Mouse (Mus musculus) telencephalon, adult 2 months (tissue): ENCODE measurements around the gene Magi1.

Experiments used
- DNase-seq: peaks from one replicate; pipeline ENCODE4 v3.0.0-alpha.2; 2011; ENCODE audit warnings: low read depth, low spot score

The Magi1 gene

DNA sequence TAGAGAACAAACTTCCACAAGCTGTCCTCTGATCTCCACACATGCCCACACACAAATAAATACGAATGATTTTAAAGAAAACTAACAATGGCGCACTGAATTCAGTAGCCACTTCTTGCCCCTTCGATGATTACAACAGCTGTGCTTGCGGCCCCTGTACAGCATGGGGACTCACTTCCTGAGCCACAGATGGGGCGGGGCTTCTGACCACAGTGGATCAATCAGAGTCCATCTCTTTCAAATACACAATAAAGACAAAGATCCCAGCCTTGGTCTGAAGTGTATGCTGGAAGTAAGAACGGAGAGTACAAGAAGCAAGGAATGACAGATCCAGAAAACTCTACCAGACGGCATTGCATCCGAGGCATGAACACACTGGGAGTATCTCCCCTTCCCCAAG is 120.8 kb downstream of the Magi1 start:
- no peak for DNase-seq

DNA sequence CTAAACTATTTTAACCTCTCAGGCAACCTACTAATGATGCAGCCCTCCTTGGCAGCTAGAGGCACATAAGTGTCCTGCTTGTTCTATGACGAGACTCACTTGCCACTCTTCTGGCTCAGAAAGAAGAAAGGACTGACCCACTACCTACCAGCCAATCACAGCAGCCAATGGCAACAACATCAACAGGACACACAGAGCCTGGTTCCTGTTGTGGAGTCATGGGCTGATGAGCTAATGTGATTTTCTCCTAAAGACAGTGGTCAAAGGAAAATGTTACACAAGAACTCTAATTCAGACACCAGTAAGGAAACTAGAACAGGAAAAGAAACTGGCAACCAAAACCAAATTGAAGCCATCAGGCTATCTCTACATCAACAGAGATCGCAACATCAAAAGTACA is 124.5 kb downstream of the Magi1 start:
- DNase-seq, result peak; percentile 49

DNA sequence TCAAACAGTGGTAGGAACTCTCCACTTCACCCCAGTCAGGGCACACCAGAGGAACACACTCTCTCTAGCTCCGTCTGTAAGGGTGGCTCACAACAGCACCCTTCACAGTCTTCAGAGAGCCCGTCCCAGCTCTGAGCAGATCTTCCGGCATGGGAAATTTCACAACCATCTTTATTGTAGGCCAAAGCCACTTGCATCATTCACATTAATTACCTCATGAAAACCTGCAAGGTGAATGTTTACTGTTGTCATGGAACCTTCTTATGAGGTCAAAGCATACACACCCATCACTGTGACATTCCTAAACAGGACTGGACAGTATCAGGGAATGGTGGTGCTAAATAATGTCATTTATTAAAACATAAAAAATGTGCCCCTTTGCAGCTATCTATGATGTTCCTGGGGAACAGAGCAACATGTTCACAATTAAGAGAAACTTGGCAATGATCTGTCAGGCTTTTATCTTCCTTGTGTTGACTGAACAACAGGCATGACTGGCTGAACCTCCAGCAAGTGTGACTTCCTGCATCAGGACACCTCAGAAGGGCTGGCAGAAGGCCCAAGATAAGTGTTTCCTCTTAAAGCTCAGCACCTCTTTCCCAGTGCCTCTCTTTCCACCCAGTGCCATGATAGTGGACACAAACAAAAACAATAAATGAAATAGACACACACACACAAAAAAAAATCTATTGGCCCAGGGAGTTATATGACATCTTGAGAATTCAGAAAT is 125.4 kb downstream of the Magi1 start:
- no peak for DNase-seq

DNA sequence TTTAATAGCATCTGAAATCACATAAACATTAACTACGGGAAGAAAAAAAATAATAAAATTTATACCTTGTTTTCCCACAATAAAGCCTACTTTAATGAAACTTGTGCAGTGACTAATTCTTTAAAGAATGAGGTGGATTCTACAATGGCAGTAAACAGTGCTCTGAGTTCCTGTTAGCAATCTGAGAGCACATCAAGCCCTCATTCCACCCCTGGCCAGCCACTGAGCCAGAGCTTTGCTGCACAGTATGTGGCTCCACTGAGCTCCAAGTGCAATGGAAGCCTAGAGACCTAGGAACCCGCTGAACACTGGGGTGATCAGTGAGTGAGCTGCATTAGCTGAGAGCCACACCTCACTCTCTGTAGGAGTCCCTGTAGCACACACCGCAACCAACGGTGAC is 127.7 kb downstream of the Magi1 start:
- no peak for DNase-seq

DNA sequence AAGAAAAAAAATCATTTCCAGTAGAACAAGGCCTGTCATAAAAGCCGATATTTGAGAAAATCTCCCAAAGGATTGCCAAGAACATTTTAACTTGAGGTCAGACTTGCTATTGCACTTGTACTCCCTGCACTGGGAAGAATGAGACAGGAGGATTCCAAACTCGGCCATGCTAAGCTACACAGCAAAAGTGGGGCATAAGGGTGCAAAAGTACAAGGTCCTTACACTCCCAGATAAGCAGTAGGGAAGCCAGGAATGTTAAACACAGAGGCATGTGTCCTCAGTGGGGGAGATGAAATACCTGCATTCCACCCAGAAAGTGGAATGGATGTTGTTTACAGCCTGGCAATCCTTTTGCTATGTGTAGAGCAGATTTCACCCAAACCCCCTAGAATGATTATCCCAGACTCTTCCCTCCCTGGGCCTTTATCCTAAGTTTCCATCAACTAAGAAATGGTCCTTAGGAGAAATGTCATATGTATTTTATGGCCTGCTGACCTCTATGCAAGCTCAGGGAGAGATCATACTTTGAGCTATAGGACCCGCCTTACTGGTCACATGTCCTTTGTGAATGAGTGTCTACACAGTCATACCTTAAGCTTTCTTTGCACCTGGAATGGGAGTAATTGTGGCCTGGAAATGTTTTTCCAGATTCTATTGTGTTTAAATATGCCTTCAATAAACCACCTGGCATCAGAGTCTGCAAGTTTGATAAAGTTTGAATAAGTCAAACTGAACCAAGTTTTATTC is 128.7 kb downstream of the Magi1 start:
- no peak for DNase-seq

DNA sequence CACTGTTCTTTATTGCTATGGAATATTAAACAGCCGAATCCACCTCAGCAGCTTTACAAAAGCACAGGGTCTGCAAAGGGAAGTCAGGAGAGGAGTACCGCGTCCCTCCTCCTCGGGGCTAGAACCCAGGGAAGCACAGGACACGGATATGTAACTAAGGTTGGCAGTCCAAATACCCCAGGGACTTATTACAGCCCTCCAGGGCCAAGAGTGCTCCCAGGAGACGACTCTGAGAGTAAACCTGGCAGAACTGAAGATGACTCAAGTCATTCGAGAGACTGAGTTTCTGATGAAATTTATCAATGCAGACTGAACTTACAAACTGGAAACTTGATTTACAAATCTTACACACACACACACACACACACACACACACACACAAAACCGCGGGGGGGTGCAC is 130.8 kb downstream of the Magi1 start:
- DNase-seq, result no peak

DNA sequence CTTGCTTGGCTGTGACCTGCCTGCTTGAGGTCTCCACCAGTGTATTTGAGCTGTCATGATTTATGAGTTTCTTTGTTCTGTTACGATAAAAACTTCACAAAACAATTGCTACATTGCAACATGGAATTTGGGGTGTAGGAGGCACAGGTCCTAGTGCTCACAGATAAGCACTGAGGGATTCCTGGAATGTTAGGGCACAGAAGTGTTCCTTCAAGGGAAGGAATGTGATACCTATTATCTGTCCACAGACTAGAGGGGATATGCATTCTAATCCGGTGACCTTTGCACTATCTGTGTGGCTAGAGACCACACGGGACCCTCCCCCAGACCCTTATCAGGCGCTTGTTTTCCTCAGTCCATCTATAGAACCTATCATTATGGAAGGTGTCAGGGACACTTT is 132.8 kb downstream of the Magi1 start:
- no peak for DNase-seq

DNA sequence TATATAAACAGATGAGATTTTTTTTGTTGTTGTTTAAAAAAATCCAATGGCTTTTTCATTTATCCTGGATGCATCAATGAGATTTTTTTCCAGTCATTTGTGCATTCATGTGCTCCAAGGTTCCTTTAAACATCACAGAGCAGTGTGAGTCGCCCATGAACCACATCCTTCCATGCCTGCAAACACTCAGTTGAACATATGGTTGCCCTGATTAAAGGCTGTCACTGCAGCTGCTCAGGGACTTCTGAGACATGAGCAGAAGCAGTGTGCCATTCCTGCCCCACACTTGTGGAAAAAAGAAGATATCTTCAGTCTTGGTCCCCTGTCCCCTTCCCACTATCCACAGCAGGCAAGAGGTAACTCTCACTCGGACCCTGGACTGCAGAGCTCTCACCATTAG is 133.9 kb downstream of the Magi1 start:
- DNase-seq, result peak; percentile 18

DNA sequence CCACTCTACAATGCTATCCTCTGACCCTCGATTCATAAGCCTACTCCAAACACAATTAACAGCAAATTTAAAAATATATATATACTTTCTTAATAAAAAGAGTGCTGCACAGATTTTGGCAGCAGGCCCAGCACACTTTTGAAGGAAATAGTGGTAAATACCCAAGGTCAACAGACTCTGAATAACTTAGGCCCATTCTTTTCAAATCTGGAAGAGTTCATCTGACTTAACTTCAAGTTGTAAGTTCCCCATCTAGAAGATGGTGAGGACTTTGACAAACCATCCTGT is 137.6 kb downstream of the Magi1 start:
- no peak for DNase-seq

DNA sequence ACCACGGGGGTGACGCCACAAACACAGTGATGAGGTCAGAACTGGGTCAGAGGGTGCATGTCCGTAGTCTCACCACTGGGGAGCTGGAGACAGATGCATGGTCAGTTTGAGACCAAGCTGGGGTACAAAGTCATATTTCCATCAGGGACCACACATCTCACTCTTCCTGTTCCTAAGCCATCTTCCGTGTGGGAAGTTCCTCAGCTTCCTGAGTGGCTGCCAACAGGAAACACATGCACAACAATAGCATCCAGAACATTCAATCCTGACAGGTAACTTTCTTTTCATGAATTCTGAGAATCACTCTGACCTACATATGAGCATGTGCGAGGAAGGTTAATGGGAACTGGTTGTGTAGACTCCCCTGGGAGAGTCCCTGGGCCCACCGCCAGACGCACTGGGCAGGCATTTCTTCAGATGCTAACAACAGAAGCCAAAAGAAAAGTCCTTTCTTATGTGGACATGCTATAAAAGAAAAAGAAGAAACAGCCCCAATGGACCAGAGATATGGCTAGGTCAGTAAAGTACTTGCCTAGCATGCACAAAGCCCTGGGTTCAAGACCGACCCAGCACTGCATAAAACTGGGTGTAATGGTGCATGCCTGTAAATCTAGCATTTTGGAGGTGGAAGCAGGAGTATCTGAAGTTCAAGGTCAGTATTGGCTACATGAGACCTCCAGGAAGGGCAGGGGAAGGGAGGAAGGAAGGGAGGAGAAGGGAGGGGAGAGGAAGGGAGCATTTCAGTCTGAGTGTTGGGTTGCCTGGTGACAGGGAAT is 138.1 kb downstream of the Magi1 start:
- no peak for DNase-seq

DNA sequence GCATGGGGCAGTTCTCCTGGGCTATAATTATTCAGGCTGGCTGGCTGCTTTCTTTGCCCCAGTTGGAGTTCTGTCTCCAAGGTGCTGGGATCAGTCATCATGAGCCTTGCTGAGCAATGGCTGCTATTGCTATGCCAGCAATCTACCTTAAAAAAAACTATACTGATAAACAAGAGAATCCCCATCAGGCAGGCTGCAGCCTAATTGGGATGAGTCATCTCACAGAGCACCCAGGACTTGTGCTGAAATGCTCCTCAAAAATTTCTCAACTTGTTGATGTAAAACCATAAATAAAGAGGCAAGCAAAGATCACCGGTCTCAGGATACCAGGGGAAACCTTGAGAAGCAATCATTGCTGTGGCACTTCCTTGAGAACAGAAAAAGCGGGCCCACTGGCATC is 141.2 kb downstream of the Magi1 start:
- DNase-seq, result no peak

DNA sequence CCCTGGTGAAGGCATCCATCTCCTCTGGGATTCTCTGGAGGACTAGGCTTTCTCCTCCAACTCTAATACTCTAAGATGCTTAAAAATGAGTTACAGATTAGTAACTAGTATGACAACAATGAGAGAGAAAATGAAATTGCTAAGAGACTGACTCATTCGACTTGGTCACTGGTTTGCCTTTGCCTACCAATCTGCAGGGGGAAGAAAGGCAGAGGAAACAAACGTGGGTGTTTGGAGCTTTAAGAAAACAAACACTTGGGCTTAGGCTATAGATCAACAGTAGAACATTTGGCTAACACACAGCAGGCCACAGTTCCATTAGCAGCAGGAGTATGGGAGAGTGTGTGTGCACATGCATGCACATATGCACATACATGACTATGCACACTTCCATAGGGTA is 142.2 kb downstream of the Magi1 start:
- DNase-seq, result no peak

DNA sequence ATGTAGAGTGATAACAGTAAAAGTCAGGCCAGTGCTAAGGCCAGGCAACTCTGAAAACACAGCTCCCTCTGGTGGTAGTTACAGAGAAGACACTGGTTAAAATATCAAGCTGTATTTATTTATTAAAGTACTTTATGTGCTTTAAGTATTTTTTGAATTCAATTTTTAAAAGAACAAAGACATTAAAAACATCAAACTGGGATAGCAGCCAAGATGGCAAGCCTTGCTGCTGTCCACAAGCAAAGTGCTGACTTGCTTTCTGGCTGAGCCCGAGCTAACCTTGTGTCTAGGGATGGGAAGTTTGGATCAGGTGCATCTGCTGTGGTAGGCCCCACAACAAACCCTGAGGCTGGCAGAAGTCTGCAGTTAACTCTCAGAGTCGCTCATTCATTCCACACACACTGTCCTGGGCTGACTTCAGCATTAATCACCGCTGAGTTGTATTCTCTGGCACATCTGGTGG is 143.7 kb downstream of the Magi1 start:
- no peak for DNase-seq

DNA sequence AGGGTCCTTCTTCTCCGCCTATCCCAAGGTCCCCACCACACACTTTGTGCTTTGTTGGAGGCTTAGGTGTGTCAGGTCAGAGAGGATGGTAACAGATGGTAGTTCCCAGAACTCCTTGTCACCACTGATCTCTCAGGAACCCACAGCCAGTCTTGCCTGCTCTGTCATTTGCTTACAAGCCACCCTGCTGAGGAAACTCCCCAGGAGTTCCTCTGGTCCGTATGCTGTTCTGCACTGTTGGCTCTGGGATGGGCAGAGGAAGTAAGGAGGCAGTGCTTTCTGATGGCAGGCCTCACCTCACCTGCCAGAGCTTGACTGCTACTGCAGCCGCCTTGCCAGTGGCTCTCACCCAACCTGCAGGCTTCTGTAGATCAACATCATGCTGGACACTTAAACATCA is 147.0 kb downstream of the Magi1 start:
- DNase-seq, result no peak

DNA sequence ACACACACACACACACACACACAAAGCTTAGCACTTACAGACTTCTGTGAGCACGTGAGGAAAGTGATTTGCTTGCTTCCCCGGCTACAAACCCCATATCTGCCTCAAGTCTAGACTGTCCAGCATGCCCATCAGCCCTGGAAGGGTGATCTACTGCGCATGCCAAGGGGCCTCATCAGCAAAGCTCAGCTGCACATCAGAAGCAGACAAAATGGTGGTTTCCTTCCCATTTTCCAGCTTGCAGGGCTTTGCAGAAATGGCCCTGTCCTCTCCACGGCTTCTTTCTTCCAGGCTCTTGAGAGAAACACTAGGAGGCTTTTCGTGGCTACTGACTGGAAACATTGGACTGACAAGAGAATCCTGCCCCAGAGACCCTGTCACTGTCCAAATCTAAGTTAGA is 149.6 kb downstream of the Magi1 start:
- no peak for DNase-seq

DNA sequence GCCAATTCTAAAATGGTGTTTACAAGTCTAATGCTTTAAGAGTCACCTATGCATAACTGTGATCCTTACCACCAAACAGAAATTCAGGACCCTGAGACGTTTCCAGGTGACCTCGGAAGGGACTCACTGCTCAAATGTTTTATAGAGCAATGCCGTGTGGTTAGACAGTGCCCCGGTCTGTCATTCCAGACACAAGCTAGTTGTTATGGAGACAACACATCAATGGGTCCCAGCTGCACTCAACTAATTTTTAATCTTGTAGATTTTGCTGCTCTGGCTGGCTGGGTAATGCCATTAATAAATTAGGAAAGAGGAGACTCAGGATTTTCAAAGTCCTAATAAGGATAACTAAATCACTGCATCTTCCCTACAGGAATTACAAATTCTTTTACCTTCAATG is 151.7 kb downstream of the Magi1 start:
- no peak for DNase-seq

DNA sequence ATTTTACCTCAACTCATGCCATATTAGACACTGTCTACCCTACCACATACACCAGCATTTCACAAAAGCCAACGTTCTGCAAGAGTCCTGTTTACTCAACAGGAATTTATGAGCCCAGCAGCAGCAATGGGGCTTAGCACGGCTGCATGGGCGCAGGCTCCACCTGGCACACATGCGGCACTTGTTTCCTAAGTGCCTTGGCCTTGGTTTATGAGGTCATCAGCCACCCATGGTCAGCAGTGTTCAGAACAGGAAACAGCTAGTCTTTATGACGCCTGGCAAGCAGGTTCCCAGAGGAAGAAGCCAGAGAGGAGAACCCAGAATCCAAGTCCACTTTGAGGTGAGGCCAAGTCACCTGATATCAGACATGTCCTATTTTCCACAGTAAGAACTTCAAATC is 153.3 kb downstream of the Magi1 start:
- DNase-seq, result no peak

DNA sequence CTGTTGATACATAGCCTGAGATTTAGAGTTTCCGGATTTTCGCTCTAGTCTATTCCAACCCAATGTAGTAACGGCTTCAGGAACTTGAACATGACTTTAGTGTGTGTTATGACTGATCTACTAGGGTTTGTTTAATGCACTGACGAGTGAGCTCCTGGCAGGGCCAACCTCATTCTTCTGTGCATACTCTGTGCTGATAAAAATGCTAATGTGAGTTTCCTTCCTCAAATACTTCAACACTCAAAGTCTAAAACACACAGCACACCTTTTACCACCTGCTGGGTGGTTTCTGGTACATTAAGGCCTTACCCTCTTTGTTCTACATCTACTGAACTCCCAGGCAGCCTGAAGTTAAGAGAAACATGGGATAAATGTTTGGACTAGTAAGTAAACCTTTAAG is 157.0 kb downstream of the Magi1 start:
- DNase-seq, result no peak

DNA sequence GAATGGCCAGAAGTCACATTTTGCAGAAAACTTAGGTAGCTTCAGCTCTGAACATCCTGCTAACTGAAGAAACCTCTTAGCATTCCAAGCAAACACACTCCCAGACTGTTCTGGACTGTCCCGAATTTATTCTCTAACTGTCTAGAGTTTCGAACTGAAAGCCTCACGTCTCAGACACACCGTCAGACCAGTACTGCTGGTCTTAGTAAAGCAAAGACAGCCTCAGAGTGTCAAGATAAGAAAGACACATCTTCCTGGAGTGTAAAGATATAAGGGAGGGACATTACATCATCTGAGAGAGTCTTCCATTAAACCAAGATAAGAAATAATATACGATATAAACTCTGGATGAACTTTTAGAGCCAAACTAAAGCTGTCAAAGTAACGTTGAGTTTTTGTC is 158.6 kb downstream of the Magi1 start:
- no peak for DNase-seq

DNA sequence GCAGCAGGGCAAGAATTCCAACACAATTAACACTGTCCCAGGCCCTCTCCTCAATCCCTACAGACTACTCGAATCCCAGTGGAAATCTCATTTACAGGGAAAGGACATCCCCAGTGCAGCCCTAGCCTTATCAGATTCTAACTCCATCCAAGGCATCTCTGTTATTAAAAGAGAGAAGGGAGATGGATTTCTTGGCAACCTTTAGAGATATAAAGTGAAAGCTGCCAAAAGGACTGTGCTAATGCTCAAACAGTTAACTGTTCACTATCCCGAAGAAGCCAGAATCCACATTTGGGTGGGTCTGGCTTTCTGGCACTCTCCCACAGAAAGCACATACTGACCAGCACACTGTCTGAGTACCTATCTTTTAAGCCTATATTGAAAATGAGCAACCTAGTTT is 159.4 kb downstream of the Magi1 start:
- DNase-seq, result no peak

DNA sequence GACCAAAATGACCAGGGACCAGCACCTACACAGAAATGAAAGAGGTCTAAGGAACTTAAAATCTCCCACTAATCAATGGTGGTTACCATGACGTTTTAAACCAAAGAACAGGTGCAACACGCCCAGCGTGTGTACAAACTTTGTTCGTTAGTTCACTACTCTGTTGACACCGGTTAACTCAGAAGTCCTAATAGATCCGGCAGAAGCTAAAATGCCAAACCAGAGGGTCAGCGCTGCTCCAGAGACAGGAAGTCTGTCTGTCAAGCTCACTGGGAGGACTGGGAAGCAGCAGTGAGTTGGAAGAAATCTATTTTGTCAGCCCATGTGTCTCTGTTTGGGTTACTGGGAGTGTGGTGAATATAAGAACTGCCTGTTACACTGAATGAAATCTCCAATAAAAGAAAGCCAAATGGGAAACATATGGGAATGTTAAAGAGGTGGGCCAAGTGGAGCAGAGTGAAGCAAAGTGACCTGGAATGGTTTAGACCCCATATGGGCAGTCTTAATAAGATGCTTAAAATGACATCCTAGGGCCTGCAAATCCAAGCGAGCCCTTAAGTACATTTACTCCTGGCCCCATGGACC is 161.1 kb downstream of the Magi1 start:
- no peak for DNase-seq

DNA sequence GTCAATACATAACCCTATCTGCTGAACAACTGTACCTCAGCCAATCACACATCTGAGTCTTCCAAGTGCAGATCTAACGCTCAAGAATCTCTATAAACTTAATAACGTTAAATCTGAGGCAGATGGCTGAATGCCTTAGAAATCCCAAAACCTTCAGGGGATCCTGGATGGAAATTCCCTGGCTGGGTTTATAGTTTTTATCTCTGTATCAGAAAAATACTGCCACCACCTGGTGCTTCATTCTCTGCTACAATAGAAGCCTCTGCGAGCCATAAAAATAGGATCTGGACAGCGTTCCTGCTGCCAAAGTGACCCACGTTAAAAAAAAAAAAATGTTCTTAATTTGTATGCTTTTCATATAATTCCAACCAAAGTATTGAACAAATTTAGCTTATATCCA is 162.2 kb downstream of the Magi1 start:
- no peak for DNase-seq
